In genomic region chr16:30709975-30710374, GRCm38 (mm10) we compare ENCODE assay signal across 27 mouse cellular contexts.
"Had no signal": no experiment of that assay in that cellular context is flagged by ENCODE, and none has a peak within 500 bp of the region (broad histone marks: within the 10 kb centered on the region; RNA-seq: fewer than 3 reads in every experiment).

No protein-coding gene starts in this region.

- H3K9ac ChIP-seq: embryonic facial prominence, embryonic 12.5 days; embryonic facial prominence, embryonic 13.5 days; embryonic facial prominence, embryonic 15.5 days; forebrain, embryonic 12.5 days; forebrain, embryonic 13.5 days; forebrain, embryonic 15.5 days; forebrain, postnatal 0 days had no signal

- ATAC-seq: forebrain, embryonic 13.5 days; forebrain, embryonic 14.5 days; forebrain, embryonic 15.5 days; forebrain, embryonic 16.5 days; forebrain, postnatal 0 days had no signal

- H3K4me3 ChIP-seq: embryonic facial prominence, embryonic 12.5 days; embryonic facial prominence, embryonic 13.5 days; embryonic facial prominence, embryonic 15.5 days; erythroblast, embryonic 14.5 days; forebrain, embryonic 10.5 days; forebrain, embryonic 12.5 days; forebrain, embryonic 13.5 days; forebrain, embryonic 15.5 days; gastrocnemius, adult 2 months; heart, adult 2 months had no signal

- DNase-seq: cerebellum, adult 8-10 months; cerebellum, adult 9-10 months; cerebellum, adult 9-11 months; cerebellum, postnatal 10 days; cerebellum, postnatal 14 days; cerebellum, postnatal 25 days; cerebellum, postnatal 36 days; embryo, embryonic 11 days; forebrain, postnatal 0 days; gastrocnemius, adult 2 months; gastrocnemius, postnatal 10 days; gastrocnemius, postnatal 14 days; gastrocnemius, postnatal 25 days; gastrocnemius, postnatal 36 days; heart, adult 11 months; heart, adult 18-20 months; heart, adult 2 months had no signal

- H3K27ac ChIP-seq: embryonic facial prominence, embryonic 12.5 days; embryonic facial prominence, embryonic 13.5 days; embryonic facial prominence, embryonic 15.5 days; forebrain, embryonic 10.5 days; forebrain, embryonic 12.5 days; forebrain, embryonic 13.5 days; forebrain, embryonic 15.5 days; gastrocnemius, adult 2 months; heart, adult 2 months had no signal

- H3K4me2 ChIP-seq: embryonic facial prominence, embryonic 12.5 days; embryonic facial prominence, embryonic 13.5 days; embryonic facial prominence, embryonic 15.5 days; forebrain, embryonic 12.5 days; forebrain, embryonic 13.5 days; forebrain, embryonic 15.5 days had no signal

- H3K4me1 ChIP-seq: embryonic facial prominence, embryonic 15.5 days; forebrain, embryonic 12.5 days; forebrain, embryonic 13.5 days; forebrain, embryonic 15.5 days had no signal

- H3K36me3 ChIP-seq: embryonic facial prominence, embryonic 12.5 days; embryonic facial prominence, embryonic 13.5 days; embryonic facial prominence, embryonic 15.5 days; forebrain, embryonic 10.5 days; forebrain, embryonic 12.5 days; forebrain, embryonic 15.5 days had no signal

- H3K27me3 ChIP-seq: embryonic facial prominence, embryonic 12.5 days; embryonic facial prominence, embryonic 13.5 days; embryonic facial prominence, embryonic 15.5 days; forebrain, embryonic 12.5 days; forebrain, embryonic 13.5 days; forebrain, embryonic 15.5 days had no signal

- H3K9me3 ChIP-seq: embryonic facial prominence, embryonic 12.5 days; embryonic facial prominence, embryonic 15.5 days; forebrain, embryonic 10.5 days; forebrain, embryonic 12.5 days; forebrain, embryonic 15.5 days had no signal
